Mouse (Mus musculus): ENCODE measurements around the gene Igfbp7. TPM values are rescaled to one million over a fixed set of nuclear protein-coding genes. Genes with fewer than 3 reads are reported as not detected.

The Igfbp7 gene
- polyA plus RNA-seq, 1 experiment from 2014 or later, result 60.7 TPM

DNA sequence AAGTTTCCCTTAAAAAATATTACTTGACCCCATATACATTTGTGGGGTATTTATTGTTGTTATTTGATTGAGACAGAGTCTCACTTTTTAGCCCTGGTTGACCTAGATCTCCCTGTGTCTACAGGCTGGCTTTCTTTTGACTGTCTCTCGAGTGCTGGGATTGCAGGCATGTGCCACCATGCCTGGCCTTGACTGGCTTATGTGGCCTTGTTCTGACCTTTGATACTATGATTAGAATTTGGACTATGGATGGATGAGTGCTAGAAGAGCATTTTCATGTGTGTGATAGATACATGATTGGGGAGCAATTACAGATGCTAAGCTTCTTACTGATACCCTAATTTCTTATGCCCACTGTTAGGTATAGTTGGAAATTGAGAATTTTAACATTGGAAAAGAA, 82.9 kb downstream of the Igfbp7 start:
- WGBS, result 85% methylated on average over 1 of the region's 1 CpGs
- ATAC-seq (ENCODE audit: low FRiP score, low TSS enrichment), result no peak
- no peak overlapping the region for H3K4me2 ChIP-seq (ENCODE audit: low read length)

DNA sequence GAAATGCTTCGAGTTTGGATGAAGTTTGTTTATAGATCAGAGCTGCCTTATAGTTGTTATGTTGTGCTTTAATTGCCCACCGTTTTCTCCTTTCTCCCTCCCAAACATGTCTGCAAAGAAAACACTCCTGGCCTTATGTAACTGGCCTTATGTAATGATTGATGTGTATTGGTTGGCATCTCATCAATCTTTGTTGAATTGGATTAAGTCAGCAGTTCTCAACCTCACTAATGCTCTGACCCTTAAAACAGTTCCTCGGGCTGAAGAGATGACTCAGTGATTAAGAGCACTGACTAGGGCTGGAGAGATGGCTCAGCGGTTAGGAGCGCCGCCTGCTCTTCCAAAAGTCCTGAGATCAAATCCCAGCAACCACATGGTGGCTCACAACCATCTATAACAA, 92.9 kb downstream of the Igfbp7 start:
- Histone ChIP-seq H3K36me3 (ENCODE audit: control insufficient read depth, insufficient read depth, low read length) (peaks cover 48% of the 10 kb centered on the region), H3K9ac (replicated peaks; ENCODE audit: low read length) (no peak overlapping the region), H3K27me3 (ENCODE audit: control insufficient read depth, insufficient read depth, low read length) (no peaks in the 10 kb centered on the region), H3K4me3 (replicated peaks; ENCODE audit: low read depth, low read length) (no peak overlapping the region), H3K27ac (replicated peaks; ENCODE audit: low read depth, low read length) (no peak overlapping the region), H3K4me1 (ENCODE audit: control insufficient read depth, insufficient read depth, low read length) (peaks cover 7% of the 10 kb centered on the region), H3K4me2 (ENCODE audit: low read length) (no peak overlapping the region), H3K9me3 (ENCODE audit: control insufficient read depth, low read length) (no peaks in the 10 kb centered on the region)
- ATAC-seq (ENCODE audit: low FRiP score, low TSS enrichment), result no peak
- no peak for DNase-seq
- WGBS, result 96% methylated on average over 6 of the region's 6 CpGs

More for the DNA sequence above, 82.9 kb downstream of the Igfbp7 start:
- no peak for DNase-seq
- H3K4me1 ChIP-seq (ENCODE audit: control insufficient read depth, insufficient read depth, low read length), result no peaks in the 10 kb centered on the region
- no peak overlapping the region for H3K9ac ChIP-seq (replicated peaks; ENCODE audit: low read length)
- H3K27ac ChIP-seq (replicated peaks; ENCODE audit: low read depth, low read length), result no peak overlapping the region
- no peak overlapping the region for H3K4me3 ChIP-seq (replicated peaks; ENCODE audit: low read depth, low read length)
- no peaks in the 10 kb centered on the region for H3K9me3 ChIP-seq (ENCODE audit: control insufficient read depth, low read length)
- no peaks in the 10 kb centered on the region for H3K27me3 ChIP-seq (ENCODE audit: control insufficient read depth, insufficient read depth, low read length)
- peaks cover 94% of the 10 kb centered on the region for H3K36me3 ChIP-seq (ENCODE audit: control insufficient read depth, insufficient read depth, low read length)

DNA sequence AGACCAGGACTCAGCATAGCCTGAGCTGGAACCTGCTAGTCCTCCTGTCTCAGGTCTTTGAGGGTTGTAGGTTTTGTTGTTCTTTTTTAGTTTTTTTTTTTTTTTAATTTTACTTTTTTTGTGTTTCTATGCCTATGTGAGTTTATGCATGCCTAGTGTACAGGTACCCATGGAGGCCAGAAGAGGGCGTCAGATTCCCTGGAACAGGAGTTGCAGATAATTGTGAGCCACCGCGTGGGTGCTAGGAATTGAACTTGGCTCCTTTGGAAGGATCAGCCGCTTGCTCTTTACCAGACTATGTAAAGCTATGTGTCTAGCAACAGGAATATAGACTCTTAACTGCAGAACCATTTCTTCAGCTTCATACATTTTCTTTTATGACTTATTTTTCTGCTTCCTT, 93.6 kb downstream of the Igfbp7 start:
- no peak overlapping the region for H3K4me3 ChIP-seq (replicated peaks; ENCODE audit: low read depth, low read length)
- peaks cover 7% of the 10 kb centered on the region for H3K4me1 ChIP-seq (ENCODE audit: control insufficient read depth, insufficient read depth, low read length)
- no peak overlapping the region for H3K9ac ChIP-seq (replicated peaks; ENCODE audit: low read length)
- H3K36me3 ChIP-seq (ENCODE audit: control insufficient read depth, insufficient read depth, low read length), result peaks cover 44% of the 10 kb centered on the region
- H3K27me3 ChIP-seq (ENCODE audit: control insufficient read depth, insufficient read depth, low read length), result no peaks in the 10 kb centered on the region
- no peaks in the 10 kb centered on the region for H3K9me3 ChIP-seq (ENCODE audit: control insufficient read depth, low read length)
- ATAC-seq (ENCODE audit: low FRiP score, low TSS enrichment) (no peak), DNase-seq (no peak)
- 96% methylated on average over 4 of the region's 4 CpGs for WGBS
- H3K4me2 ChIP-seq (ENCODE audit: low read length), result no peak overlapping the region
- no peak overlapping the region for H3K27ac ChIP-seq (replicated peaks; ENCODE audit: low read depth, low read length)

DNA sequence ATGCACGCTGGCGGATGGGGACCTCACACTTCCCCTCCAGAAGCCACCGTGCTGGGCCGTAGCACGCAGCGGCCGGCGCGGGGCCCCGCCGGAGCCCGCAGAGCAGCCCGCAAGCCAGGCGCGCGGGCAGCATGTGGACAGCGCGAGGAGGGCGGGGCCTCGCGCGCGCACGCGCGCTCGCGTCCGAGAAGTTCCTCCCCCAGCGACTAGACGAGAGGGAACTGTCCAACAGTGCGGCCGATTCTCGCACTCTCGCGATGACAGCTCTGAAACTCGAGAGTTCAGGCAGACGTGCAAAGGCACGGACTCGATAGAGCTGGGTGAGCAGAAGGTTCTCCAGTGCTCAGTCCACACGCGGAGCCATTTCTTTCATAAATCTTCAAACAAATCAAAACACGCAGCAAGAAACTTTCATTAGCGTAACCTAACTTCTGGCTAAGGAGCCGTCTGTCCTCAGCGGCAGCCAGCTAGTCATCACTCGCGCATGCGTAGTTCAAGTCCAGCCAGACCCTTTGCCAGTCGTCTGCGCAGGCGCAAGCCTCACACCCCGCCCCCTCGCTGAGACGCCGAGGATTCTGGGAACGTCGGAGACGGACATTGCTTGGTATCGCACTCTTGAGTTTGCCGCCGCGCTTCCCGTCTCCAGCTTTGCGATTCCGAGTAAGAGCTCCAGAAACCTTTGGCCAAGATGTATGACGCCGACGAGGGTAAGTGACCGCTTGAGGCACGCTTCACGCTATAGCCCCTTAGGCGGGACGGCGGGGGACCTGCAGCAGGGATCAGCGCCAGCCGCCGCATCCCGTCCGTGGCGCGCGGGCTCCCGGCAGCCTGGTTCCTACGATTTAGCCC, 97.7 kb downstream of the Igfbp7 start, which contains the start of the genes Noa1 and Polr2b:
Gene Noa1 (minus strand): TSS at position 161 of the 849 bp plus-strand sequence.
Gene Polr2b (plus strand): TSS at position 224 of the 849 bp plus-strand sequence.
- Histone ChIP-seq H3K4me2 (ENCODE audit: low read length) (peak within 1 kb of the TSS; percentile 95), H3K36me3 (ENCODE audit: control insufficient read depth, insufficient read depth, low read length) (peaks cover 27% of the 10 kb centered on the region), H3K4me3 (replicated peaks; ENCODE audit: low read depth, low read length) (peak within 1 kb of the TSS; percentile 87), H3K4me1 (ENCODE audit: control insufficient read depth, insufficient read depth, low read length) (peaks cover 21% of the 10 kb centered on the region), H3K27me3 (ENCODE audit: control insufficient read depth, insufficient read depth, low read length) (no peaks in the 10 kb centered on the region), H3K9me3 (ENCODE audit: control insufficient read depth, low read length) (no peaks in the 10 kb centered on the region), H3K9ac (replicated peaks; ENCODE audit: low read length) (peak within 1 kb of the TSS; percentile 67), H3K27ac (replicated peaks; ENCODE audit: low read depth, low read length) (peak within 1 kb of the TSS; percentile 87)
- DNase-seq (peak; percentile 99), ATAC-seq (ENCODE audit: low FRiP score, low TSS enrichment) (peak; percentile 96)
- under 1% methylated on average over 85 of the region's 85 CpGs for WGBS

DNA sequence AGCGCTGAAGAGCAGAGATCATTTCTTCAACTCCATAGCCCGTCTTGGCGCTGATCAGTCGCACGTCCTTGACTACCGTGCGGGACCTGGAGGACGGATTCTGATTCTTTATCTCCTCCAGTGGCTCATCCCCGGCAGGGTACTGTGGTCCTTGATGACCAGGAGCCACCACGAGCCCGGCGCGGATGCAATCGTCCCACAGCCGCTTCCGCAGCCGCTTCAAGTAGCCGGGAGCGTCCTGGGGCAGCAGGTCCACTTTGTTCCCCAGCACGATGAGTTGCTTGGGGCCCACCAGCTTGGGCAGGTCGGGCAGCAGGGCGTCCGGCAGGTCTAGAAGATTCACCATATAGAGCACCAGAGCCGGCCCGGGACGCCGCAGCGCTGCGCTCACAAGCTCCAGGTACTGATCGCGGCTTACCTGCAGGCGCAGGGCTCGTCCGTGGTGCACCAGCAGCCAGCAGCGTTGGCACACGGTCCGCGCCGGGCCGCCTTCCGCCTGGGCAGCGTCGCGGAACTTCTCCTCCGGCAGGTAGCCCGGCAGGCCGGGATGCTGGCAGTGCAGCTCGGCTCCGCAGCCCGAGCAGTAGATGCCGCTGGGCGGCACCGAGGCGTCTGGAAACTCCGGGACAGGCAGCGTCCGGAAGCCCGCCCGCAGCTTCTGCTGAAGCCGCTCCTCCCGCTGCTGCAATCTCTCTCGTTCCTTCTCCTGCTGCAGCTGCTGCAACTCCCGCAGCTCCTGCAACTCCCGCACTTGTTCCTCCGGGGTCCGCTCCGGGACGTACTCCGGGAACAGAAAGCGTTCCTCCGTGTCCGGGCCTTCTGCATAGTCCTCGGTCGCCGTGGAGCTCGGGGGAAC, 98.6 kb downstream of the Igfbp7 start:
- H3K4me1 ChIP-seq (ENCODE audit: control insufficient read depth, insufficient read depth, low read length), result peaks cover 21% of the 10 kb centered on the region
- WGBS, result under 1% methylated on average over 76 of the region's 76 CpGs
- H3K27me3 ChIP-seq (ENCODE audit: control insufficient read depth, insufficient read depth, low read length), result no peaks in the 10 kb centered on the region
- peak overlapping the region; percentile 95 for H3K4me2 ChIP-seq (ENCODE audit: low read length)
- DNase-seq (peak; percentile 67), ATAC-seq (ENCODE audit: low FRiP score, low TSS enrichment) (peak; percentile 9)
- H3K4me3 ChIP-seq (replicated peaks; ENCODE audit: low read depth, low read length), result peak overlapping the region; percentile 87
- H3K27ac ChIP-seq (replicated peaks; ENCODE audit: low read depth, low read length), result peak overlapping the region; percentile 87
- H3K9me3 ChIP-seq (ENCODE audit: control insufficient read depth, low read length), result no peaks in the 10 kb centered on the region
- H3K9ac ChIP-seq (replicated peaks; ENCODE audit: low read length), result peak overlapping the region; percentile 67
- peaks cover 26% of the 10 kb centered on the region for H3K36me3 ChIP-seq (ENCODE audit: control insufficient read depth, insufficient read depth, low read length)

DNA sequence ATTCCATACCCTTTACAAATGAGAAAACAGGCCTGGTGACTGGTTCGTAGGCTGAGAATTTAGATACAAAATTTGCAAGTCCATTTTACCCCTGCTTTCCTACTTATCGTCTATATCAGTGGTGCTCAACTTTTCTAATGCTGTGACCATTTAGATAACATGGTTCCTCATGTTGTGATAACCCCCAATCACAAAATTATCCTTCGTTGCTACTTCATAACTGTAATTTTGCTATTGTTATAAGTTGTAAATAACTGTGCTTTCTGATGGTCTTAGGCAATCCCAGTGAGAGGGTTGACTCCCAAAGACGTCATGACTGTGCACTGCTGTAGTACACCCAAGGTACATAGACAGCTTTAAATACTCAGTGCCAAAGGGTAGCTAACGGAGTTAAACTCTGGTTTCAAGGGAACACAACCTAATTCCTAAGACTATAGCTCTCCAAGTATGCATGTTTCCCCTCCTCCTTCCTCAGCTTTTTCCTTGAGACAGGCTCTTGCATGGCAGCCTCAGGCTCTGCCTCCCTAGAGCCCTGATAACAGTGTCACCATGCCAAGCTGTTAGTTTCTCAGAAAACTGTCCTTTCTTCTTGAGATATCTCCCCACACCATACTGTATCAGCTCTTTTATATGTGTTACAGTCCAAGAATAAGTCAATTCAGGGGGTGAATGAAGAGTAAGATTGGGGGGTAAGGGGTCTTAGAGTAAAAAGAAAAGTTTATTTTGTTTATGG, 99.9 kb downstream of the Igfbp7 start:
- Histone ChIP-seq H3K4me2 (ENCODE audit: low read length) (peak overlapping the region; percentile 95), H3K27ac (replicated peaks; ENCODE audit: low read depth, low read length) (no peak overlapping the region), H3K27me3 (ENCODE audit: control insufficient read depth, insufficient read depth, low read length) (no peaks in the 10 kb centered on the region), H3K4me3 (replicated peaks; ENCODE audit: low read depth, low read length) (peak overlapping the region; percentile 87), H3K9ac (replicated peaks; ENCODE audit: low read length) (peak overlapping the region; percentile 67), H3K36me3 (ENCODE audit: control insufficient read depth, insufficient read depth, low read length) (peaks cover 20% of the 10 kb centered on the region), H3K4me1 (ENCODE audit: control insufficient read depth, insufficient read depth, low read length) (peaks cover 21% of the 10 kb centered on the region), H3K9me3 (ENCODE audit: control insufficient read depth, low read length) (no peaks in the 10 kb centered on the region)
- no peak for DNase-seq
- ATAC-seq (ENCODE audit: low FRiP score, low TSS enrichment), result no peak
- 79% methylated on average over 5 of the region's 5 CpGs for WGBS

DNA sequence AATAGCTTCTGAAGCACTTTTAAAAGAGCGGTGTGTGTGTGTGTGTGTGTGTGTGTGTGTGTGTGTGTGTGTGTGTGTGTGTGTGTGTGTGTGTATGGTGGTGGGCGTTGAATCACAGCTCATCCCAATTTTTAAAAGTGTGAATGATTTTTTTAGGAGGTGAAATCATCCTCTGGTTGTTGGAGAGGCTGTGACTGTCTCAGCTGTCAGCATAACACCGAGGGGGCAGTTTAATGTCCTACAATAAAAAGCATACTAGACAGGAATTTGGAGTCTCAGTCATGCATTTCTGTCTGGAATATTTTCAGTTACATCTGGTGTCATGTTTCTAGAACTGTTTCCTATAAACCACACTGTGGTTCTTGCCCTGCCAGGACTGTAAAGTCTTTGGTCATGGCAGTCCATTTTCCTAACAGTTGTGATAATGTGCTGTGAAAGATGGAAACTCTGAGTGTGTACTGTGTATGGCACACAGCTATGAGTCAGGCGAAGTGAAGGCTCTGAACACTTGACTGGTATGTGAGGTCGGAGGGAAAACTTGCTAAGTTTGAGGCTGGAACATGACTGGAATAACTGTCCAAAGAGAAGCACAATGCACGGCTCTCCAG, 106.4 kb downstream of the Igfbp7 start:
- Histone ChIP-seq H3K9me3 (ENCODE audit: control insufficient read depth, low read length) (no peaks in the 10 kb centered on the region), H3K4me2 (ENCODE audit: low read length) (no peak overlapping the region), H3K4me3 (replicated peaks; ENCODE audit: low read depth, low read length) (no peak overlapping the region), H3K27ac (replicated peaks; ENCODE audit: low read depth, low read length) (no peak overlapping the region), H3K36me3 (ENCODE audit: control insufficient read depth, insufficient read depth, low read length) (peaks cover 58% of the 10 kb centered on the region), H3K4me1 (ENCODE audit: control insufficient read depth, insufficient read depth, low read length) (no peaks in the 10 kb centered on the region), H3K27me3 (ENCODE audit: control insufficient read depth, insufficient read depth, low read length) (no peaks in the 10 kb centered on the region), H3K9ac (replicated peaks; ENCODE audit: low read length) (no peak overlapping the region)
- no peak for ATAC-seq (ENCODE audit: low FRiP score, low TSS enrichment)
- 96% methylated on average over 6 of the region's 6 CpGs for WGBS
- no peak for DNase-seq

DNA sequence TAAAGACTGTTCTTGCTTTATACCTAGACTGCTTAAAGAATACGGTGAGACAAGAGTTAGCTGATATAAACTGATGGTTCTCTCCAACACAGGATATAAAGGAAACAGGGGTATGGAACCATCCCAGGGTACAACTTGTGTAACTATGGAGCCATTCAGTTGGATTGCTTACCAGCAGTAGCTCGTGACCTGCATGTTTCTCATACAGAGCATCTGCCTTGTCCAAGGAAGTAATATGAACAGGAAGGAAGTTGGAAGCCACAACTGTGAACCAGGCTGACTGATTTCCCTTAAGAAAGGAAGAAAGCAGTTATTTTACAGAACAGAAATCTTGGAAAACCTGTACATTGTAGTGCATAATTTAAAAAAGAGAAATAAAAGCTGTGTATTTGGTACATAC, 108.4 kb downstream of the Igfbp7 start:
- Histone ChIP-seq H3K4me1 (ENCODE audit: control insufficient read depth, insufficient read depth, low read length) (no peaks in the 10 kb centered on the region), H3K9ac (replicated peaks; ENCODE audit: low read length) (no peak overlapping the region), H3K4me2 (ENCODE audit: low read length) (no peak overlapping the region), H3K36me3 (ENCODE audit: control insufficient read depth, insufficient read depth, low read length) (peaks cover 49% of the 10 kb centered on the region), H3K9me3 (ENCODE audit: control insufficient read depth, low read length) (no peaks in the 10 kb centered on the region), H3K27me3 (ENCODE audit: control insufficient read depth, insufficient read depth, low read length) (no peaks in the 10 kb centered on the region), H3K4me3 (replicated peaks; ENCODE audit: low read depth, low read length) (no peak overlapping the region), H3K27ac (replicated peaks; ENCODE audit: low read depth, low read length) (no peak overlapping the region)
- DNase-seq, result no peak
- WGBS, result 95% methylated on average over 2 of the region's 2 CpGs
- ATAC-seq (ENCODE audit: low FRiP score, low TSS enrichment), result no peak
